Mouse (Mus musculus) cortical plate, adult 2 months (tissue): ENCODE data around the gene Ppm1a.

Experiments used
- CTCF ChIP-seq: fragments of 200-500 bp; IDR thresholded peaks from 2 replicates; pipeline ENCODE4 v1.5.1; 2011; ENCODE audit warnings: mild to moderate bottlenecking, control low read depth, low read length; ENCODE audit not compliant: insufficient read depth; ENCODE audit errors: extremely low read depth
- POLR2A ChIP-seq: fragments of 200-500 bp; IDR thresholded peaks from 2 replicates; pipeline ENCODE4 v1.6.1; 2011; ENCODE audit warnings: mild to moderate bottlenecking, low read length, control low read depth; ENCODE audit not compliant: insufficient read depth; ENCODE audit errors: extremely low read depth

GRCm38 (mm10) chr12:72828846-72829556, 71.7 kb downstream of the Ppm1a start:
- TF ChIP-seq POLR2A: no peak
- no peak for TF ChIP-seq CTCF
